Mouse (Mus musculus): ENCODE results near the gene Ralgapa1. TPM values are rescaled to one million over a fixed set of nuclear protein-coding genes. Genes with fewer than 3 reads are reported as not detected.

Gene Ralgapa1
- 4.0 and 6.6 TPM in 2 replicates for polyA plus RNA-seq (2012; rRNA removed; ENCODE audit: low replicate concordance)

GRCm38 (mm10) chr12:55820661-55821314 is at the start of gene Ralgapa1:
TSS of gene Ralgapa1 (minus strand) at chr12:55821167.

GRCm38 (mm10) chr12:55836199-55836951 is 15.4 kb upstream of the Ralgapa1 start, which contains the start of gene Brms1l:
TSS of gene Brms1l (plus strand) at chr12:55836324.

GRCm38 (mm10) chr12:55598887-55599561 is 221.9 kb downstream of the Ralgapa1 start, which contains the start of gene Insm2:
TSS of gene Insm2 (plus strand) at chr12:55599427.

GRCm38 (mm10) chr12:55565206-55565605 is 255.8 kb downstream of the Ralgapa1 start, which contains the start of gene Aldoart2:
TSS of gene Aldoart2 (plus strand) at chr12:55565239.

Other genes with a start within 250 kb of the Ralgapa1 start
- not detected in 2 replicates for gene Insm2, start 221.7 kb downstream of the Ralgapa1 start, polyA plus RNA-seq (2012; rRNA removed; ENCODE audit: low replicate concordance)
- 0.94 and 1.5 TPM in 2 replicates for gene Brms1l, start 15.2 kb upstream of the Ralgapa1 start, polyA plus RNA-seq (2012; rRNA removed; ENCODE audit: low replicate concordance)

All from duodenum, adult 2 months (tissue).